Mouse (Mus musculus): Measurements from ENCODE around the gene Olfr1124.
"Not testable (repeated sequence)": the region's sequence is repeated elsewhere in the genome, so short reads cannot be mapped to it uniquely, and the experiment has no call there.

The Olfr1124 gene

DNA sequence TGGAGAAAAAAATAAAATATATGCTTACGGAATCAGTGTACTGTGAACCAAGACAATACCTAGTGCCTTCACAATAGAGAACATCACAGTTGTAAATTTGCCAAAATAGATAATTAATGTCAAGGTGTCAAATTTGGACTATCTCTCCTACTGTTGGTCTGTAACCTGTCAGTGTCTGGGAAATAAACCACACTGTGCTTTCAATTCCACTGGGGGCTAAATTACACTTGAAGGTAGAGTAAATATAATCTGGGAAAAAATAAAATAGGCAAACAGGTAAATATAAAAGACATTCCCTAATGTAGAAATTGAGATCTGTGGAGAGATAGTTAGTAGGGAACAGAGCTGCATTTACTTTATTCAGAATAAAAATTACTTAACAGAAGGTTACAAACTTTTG lies at the start of gene Olfr1124:
TSS of gene Olfr1124 (plus strand) at position 301 of the 400 bp plus-strand sequence.
- no peak for DNase-seq (ENCODE audit: low spot score)

GRCm38 (mm10) chr2:87383935-87384334 lies 46.1 kb upstream of the Olfr1124 start:
- no peak for DNase-seq (ENCODE audit: low spot score)

GRCm38 (mm10) chr2:87385549-87385948 lies 44.5 kb upstream of the Olfr1124 start, which contains the start of gene Olfr1122:
Gene Olfr1122, plus strand, starts transcription at chr2:87385849.
- DNase-seq (ENCODE audit: low spot score), result no peak

DNA sequence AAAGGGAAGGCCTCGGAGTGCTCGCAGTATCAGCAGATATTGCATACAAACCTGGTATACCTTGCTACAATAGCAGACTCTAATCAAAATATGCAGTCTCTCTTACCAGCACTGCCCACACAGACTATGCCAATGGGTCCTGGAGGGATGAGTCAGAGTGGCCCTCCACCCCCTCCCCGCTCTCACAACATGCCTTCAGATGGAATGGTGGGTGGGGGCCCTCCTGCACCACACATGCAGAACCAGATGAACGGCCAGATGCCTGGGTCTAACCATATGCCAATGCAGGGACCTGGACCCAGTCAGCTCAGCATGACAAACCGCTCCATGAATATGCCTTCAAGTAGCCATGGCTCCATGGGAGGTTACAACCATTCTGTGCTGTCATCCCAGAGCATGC lies 36.5 kb upstream of the Olfr1124 start:
- not testable (repeated sequence) for DNase-seq (ENCODE audit: low spot score)

- DNase-seq (ENCODE audit: low spot score), result not testable (repeated sequence)
Measured at GRCm38 (mm10) chr2:87394686-87395085, 35.4 kb upstream of the Olfr1124 start.

DNA sequence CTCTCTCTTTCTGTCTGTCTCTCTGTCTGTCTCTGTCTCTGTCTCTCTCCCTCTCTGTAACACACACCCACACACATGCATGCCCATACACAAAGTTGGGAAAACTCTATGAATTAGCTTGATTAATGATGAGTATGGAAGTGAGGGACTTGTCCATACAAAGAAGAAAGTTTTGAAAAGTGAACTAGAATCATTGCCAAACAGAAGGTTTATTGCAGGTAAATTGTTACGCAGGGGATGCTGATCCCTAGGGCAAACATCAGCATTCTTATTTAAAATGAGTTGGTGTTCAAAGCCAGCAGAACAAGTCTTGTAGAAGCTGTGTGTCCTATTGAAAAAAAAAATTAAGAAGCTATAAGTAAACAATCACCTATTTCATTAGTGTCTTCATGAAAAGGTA lies 13.7 kb upstream of the Olfr1124 start, which contains the start of gene Olfr1123:
TSS of gene Olfr1123 (plus strand) at position 301 of the 400 bp plus-strand sequence.
- DNase-seq (ENCODE audit: low spot score), result no peak

DNA sequence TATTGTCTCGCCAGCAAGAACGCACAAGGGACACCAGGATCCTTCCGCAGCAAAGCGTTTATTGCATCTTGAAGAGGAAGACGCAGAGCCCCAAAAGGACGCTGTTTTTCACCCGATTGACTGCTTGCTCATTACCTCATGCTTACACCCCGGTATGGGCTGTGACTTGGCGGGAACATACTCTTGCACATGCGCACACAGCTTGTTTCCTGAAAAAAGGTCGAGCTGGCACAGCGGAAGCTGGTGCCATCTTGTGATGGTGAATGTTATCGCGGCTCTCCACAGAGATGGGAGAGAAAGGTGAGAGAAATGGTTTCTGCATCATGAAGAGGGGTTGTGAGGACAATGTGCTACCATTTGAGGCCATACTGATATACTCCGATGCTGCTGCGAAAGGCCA lies 7.7 kb downstream of the Olfr1124 start:
- DNase-seq (ENCODE audit: low spot score), result no peak

DNA sequence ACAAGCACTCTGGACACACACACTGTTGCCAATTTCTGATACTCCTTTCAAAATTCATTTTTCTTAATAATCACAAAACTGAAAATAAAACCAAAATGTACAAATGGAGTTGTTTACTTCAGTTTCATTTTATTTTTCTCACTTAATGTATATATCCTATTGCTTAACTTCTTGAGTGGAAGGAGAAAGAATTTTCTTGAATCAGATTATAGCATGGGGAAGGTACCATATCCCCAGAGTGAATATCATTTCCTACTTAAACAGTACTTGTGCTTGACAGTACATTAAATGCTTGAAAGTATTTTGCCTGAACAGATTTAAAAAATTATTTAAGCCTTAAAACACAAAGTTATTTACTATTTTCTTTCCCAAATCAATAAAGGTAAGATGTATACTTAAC lies 23.6 kb downstream of the Olfr1124 start, which contains the start of gene Olfr1126:
TSS of gene Olfr1126 (plus strand) at position 301 of the 400 bp plus-strand sequence.
- no peak for DNase-seq (ENCODE audit: low spot score)

GRCm38 (mm10) chr2:87461769-87462168 lies 31.7 kb downstream of the Olfr1124 start:
- DNase-seq (ENCODE audit: low spot score), result no peak

- no peak for DNase-seq (ENCODE audit: low spot score)
Measured at GRCm38 (mm10) chr2:87480207-87480606, 50.1 kb downstream of the Olfr1124 start.

GRCm38 (mm10) chr2:87481158-87481557 lies 51.1 kb downstream of the Olfr1124 start:
- no peak for DNase-seq (ENCODE audit: low spot score)

DNA sequence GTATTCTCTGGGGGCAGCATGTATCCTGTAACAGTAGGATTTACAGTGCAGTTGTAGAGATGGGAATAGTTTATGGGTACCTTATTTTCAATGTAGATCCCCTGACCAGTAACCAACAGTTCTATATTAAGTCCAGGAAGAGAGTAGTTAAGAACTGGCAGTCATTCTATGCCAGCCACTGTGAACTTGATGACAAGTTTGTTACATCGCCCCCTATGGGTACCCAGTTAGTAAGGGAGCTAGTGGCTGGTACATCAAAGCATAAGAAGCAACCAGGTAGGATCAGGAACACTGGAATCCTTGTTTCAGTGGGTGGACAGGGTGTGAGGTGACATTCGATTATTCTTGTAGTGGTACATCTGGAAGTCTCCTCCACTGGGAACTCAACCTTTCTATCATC lies 52.2 kb downstream of the Olfr1124 start:
- no peak for DNase-seq (ENCODE audit: low spot score)

All from urinary bladder, postnatal 25 days (tissue).